Mouse (Mus musculus): ENCODE measurements around the gene Wipi2. TPM values are rescaled to one million over a fixed set of nuclear protein-coding genes. Genes with fewer than 3 reads are reported as not detected.

Gene Wipi2
- total RNA-seq, 2 experiments from 2014 or later: 93.2 to 102 TPM

- DNase-seq (ENCODE audit: low spot score in 2 of 2): no peak
Measured at GRCm38 (mm10) chr5:142688866-142689265, 61.4 kb downstream of the Wipi2 start.

- no peak for DNase-seq (ENCODE audit: low spot score in 2 of 2)
Measured at GRCm38 (mm10) chr5:142690343-142690742, 62.8 kb downstream of the Wipi2 start.

- peak; percentile 65 to 84 for DNase-seq (ENCODE audit: low spot score in 2 of 2)
Measured at GRCm38 (mm10) chr5:142692248-142692647, 64.8 kb downstream of the Wipi2 start, which contains the start of gene Slc29a4. Gene Slc29a4 (plus strand): TSS chr5:142692512.

GRCm38 (mm10) chr5:142692971-142693737, 65.7 kb downstream of the Wipi2 start:
- no peak for DNase-seq (ENCODE audit: low spot score in 2 of 2)

GRCm38 (mm10) chr5:142693738-142694430, 66.4 kb downstream of the Wipi2 start:
- no peak for DNase-seq (ENCODE audit: low spot score in 2 of 2)

- DNase-seq (ENCODE audit: low spot score in 2 of 2): no peak
Measured at GRCm38 (mm10) chr5:142694627-142695340, 67.3 kb downstream of the Wipi2 start.

- DNase-seq (ENCODE audit: low spot score in 2 of 2): no peak
Measured at GRCm38 (mm10) chr5:142696258-142696657, 68.8 kb downstream of the Wipi2 start.

- peak; percentile 79 to 82 for DNase-seq (ENCODE audit: low spot score in 2 of 2)
Measured at GRCm38 (mm10) chr5:142696865-142697264, 69.4 kb downstream of the Wipi2 start.

GRCm38 (mm10) chr5:142697742-142698141, 70.2 kb downstream of the Wipi2 start:
- peak in 1 of 2 experiments; percentile 26 for DNase-seq (ENCODE audit: low spot score in 2 of 2)

GRCm38 (mm10) chr5:142700842-142701589, 73.5 kb downstream of the Wipi2 start:
- no peak for DNase-seq (ENCODE audit: low spot score in 2 of 2)

- DNase-seq (ENCODE audit: low spot score in 2 of 2): no peak
Measured at GRCm38 (mm10) chr5:142701651-142702510, 74.4 kb downstream of the Wipi2 start.

- no peak for DNase-seq (ENCODE audit: low spot score in 2 of 2)
Measured at GRCm38 (mm10) chr5:142702511-142703138, 75.1 kb downstream of the Wipi2 start.

GRCm38 (mm10) chr5:142703569-142703968, 76.1 kb downstream of the Wipi2 start:
- DNase-seq (ENCODE audit: low spot score in 2 of 2): peak; percentile 67 to 74

- DNase-seq (ENCODE audit: low spot score in 2 of 2): no peak
Measured at GRCm38 (mm10) chr5:142707709-142708108, 80.2 kb downstream of the Wipi2 start.

- no peak for DNase-seq (ENCODE audit: low spot score in 2 of 2)
Measured at GRCm38 (mm10) chr5:142709436-142709835, 81.9 kb downstream of the Wipi2 start.

GRCm38 (mm10) chr5:142712373-142712772, 84.9 kb downstream of the Wipi2 start:
- no peak for DNase-seq (ENCODE audit: low spot score in 2 of 2)

GRCm38 (mm10) chr5:142713966-142714365, 86.5 kb downstream of the Wipi2 start:
- no peak for DNase-seq (ENCODE audit: low spot score in 2 of 2)

- DNase-seq (ENCODE audit: low spot score in 2 of 2): no peak
Measured at GRCm38 (mm10) chr5:142715059-142715458, 87.6 kb downstream of the Wipi2 start.

- DNase-seq (ENCODE audit: low spot score in 2 of 2): no peak
Measured at GRCm38 (mm10) chr5:142716056-142716455, 88.6 kb downstream of the Wipi2 start.

GRCm38 (mm10) chr5:142718037-142718436, 90.5 kb downstream of the Wipi2 start:
- DNase-seq (ENCODE audit: low spot score in 2 of 2): peak; percentile 79 to 87

Measured in left cerebral cortex, adult 18-20 months (tissue).